Mouse (Mus musculus) thymus, postnatal 10 days (tissue): ENCODE results near the gene Tm7sf3.

ENCODE experiments used
- DNase-seq, 2 experiments: peaks; one replicate each; pipeline ENCODE4 v3.0.0; 2021; ENCODE audit warnings: low spot score in 2 of 2

Tm7sf3 gene

DNA sequence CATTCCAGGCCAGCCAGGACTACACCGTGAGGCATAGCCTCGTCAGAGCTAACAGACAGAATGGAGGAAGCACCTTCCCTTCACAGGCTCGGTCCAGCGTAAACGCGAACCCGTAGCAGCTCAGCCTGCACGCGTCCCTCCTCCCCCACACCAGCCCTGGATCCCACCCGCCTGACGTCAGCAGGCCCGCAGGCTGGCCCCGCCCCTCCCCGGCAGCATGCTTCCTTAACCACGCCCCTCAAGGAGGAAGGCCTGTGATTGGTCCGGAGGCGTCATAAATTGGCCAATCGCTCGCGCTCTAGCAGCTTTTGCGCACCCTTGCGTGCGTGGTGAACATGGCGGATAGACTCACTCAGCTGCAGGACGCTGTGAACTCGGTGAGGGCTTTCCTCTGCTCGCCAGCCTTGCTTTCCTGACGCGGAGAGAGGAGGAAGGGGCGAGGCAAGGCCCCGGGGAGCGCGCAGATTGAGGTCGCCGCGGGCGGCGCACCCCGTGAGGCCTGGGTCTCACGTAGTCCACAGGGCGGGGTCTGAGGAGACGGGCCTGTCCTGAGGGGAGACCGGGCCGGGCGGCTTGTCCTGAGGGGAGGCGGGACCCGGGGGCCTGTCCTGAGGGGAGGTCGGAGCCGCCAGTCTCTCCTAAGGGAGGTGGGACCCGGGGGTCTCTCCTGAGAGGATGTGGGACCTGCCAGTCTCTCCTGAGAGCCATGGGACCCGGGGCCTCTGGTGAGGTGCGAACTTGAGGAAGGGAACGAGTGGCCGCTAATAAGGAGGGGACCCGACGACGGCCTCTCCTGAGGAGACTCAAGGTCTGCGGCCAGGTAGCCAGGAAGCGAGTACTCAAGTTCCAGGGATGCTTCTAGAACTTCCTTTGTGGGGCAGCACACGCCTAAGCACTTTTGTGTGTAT, at the start of gene Tm7sf3, which contains the start of gene Med21:
Gene Tm7sf3 (minus strand): TSS at position 549 of the 908 bp plus-strand sequence.
Gene Med21 (plus strand): TSS at position 272 of the 908 bp plus-strand sequence.
- DNase-seq: peak; percentile 99

DNA sequence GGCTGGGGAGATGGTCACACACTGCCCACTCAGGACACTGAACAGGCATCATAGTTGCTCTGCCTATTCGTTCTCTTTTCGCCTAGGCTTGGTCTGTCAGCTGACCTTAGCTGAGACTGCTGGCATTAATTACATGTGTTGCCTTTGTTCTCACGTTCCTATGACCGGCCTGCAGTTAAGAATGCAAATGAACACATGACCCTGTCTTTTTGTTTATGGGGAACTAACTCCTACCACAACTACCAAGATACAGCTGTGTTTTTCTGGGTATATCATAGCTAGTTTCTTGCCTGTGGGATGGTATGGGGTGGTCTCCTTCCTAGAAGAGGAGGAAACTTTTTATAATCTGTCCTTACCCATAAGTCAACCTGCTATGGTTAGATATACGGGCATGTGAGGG, 46.2 kb upstream of the Tm7sf3 start:
- no peak for DNase-seq

DNA sequence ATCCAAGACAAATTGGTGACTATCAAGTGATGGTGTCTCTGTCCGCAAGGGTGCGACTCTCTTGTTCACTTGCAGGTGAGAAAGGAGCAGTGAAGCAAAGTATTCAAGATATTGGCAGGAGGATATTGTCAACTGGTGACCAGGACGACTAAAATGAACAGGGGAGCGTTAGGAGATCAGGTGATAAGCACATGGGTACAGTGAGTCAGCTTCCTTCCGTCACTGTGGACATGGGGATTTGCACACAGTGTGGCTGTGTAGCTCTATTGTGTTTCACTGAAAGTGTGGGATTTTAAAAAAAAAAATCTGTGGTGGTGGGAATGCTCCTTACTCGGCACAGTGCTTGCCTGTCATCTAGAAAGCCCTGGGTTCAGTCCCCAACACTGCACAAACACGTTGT, 45.4 kb upstream of the Tm7sf3 start:
- DNase-seq: no peak

DNA sequence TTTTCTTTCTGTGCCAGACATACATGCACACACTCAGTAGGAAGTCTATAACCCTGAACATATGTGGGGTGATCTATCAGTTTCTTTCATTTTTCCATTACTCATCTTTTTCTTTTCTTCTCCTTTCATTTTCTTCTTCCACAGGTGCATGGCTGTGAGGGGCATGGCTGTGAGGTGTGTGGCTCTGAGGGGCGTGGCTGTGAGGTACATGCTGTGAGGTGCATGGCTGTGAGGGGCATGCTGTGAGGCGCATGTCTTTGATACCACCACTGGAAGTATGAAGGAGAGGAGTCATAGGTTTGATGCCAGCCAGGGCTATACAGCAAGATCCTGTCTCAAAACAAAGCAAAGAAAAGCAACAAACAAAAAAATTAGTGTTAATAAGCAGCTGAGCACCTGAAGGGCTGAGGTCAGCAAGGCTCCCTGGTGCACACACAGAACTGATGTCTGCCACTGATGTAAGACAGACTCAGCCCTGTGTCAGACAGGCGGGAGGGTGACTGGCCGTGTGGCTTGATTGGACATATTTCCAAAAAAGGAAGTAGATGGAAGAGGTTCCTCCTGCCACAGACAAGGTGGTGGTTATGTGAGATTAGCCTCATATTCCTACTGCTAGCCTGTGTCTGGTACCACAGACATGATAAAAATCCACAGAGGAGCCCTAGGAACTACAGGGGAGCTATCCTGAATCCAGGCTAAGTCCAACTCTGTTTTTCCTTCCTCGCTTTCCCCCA, 44.0 kb upstream of the Tm7sf3 start:
- no peak for DNase-seq

DNA sequence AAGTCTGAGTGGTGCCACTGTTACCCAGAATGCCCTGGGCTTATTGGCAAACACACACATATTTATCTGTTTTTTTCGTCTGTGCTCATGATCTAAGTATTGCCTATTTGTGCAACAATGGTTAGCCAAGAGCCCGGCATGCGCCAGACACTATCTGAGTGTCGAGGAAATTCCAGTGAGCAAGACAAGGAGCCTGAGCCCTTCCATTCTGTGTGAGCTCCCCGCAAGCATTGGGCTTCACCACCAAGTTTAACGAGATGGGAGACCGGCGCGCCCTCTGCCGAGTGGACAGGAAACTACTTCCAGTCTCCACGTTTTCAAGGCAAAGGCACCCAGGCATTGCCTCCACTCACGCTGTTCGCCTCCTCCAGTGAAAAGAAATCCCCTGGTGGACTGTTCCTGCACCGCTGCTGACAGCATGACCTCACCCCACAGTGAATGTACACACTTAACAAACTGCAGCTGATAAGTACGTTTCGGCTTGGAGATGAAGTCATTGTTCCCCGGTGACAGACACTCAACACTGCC, 43.2 kb upstream of the Tm7sf3 start:
- peak; percentile 13 to 56 for DNase-seq

DNA sequence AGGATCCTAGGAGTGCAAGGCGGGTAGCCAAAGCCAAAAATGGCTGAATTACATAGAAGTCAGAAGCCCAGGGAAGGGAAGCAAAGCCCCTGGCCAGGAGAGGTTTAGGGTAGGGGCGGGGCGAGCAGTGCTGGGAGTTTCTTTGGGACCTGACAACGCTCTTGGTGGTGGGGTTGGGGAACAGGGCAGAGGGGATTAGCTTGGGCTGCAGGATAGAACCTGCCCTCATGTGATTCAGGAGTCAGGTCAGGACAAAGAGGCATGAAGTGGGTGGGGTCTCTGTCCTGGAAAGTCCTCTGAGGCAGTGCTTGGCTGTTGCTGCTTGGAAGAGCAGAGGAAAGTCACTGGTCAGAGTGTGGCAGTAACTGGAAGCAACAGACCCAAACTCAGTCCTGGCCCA, 41.3 kb upstream of the Tm7sf3 start:
- no peak for DNase-seq

DNA sequence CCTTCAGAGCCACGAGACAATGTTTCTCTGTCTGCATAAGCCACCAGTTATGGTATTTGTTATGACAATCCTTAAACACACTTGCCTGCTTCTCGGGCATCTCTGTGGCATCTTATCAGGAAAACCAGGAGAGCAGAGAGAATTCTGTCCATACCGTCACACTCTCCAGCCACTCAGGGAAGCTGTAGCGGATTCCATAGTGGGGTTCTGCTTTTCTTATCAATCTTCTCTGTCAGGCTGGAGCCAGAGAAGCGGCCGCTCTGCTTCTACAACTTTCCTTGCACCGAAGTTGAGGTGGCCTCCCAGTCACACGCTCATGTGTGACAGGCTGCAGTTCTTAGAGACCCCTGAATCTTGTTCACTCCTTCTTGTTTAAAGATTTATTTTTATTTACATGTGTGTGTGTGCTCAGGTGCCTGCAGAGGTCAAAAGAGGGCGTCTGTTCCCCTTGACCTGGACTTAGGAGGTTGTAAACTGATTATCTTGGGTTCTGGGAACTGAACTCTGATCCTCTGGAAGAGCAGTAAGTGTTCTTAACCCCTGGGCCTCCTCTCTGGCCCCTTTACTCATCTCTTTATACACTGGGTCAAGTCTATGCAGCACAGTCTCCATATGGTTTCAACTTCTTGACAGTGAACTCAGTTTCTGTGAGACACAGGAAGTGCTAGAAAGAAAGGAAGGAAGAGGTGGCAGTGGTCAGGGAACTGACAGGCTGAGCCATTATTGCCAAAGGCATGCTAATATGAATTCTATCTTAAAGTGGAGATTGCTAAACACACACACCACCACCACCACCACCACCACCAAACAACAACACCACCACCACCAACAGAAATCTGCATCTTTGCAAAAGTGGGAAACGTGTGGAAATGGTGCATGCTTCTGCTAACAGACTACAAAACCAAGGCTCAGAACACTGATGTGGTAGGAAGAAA, 35.8 kb upstream of the Tm7sf3 start:
- DNase-seq: no peak

DNA sequence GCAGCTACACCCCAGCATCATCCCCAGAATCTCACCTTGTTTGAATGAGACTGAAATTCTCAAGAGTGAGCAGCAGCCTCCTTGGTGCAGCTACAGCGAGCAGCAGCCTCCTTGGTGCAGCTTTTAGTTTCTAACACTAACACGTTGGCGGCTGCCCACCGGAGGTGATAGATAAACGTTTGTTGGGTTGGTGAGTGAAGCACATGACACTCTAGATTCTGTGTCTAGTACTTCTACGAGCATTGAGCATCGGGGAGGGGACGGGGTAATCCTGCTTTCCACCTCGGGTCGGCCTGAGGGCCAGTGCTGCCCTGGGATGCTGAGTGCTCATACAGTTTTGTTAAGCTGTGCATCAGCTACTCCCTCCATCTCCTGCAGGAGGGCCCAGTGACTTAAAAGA, 34.3 kb upstream of the Tm7sf3 start:
- DNase-seq: no peak

DNA sequence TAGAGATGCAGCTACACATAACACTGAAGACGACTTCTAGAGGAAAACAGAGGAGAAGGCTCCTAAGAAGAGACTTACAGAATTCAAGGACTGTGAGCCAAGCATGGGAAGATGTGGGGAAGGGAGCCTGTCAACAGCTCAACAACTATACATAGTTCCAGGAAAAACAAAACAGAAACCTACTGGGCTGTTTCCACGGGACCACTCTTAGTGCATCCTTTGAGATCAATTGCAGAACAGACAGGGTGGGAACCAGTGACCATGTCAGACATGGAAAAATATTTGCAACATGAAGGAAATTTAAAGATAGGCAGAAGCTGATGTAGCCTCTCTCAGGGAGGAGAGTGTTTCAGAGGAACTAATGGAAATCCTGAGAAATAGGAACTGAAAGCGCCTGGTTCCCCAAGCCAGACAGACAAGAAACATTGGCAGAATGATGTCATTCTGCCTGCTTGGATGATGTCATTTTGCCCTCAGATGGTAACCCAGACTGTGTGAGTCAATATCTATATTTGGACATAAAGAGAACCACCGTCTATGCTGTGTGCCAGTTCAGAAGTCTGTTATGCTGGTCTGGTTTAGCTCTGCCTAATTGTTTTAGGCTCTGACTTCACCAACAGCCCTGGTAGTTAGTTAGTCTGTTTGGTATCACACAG, 32.4 kb upstream of the Tm7sf3 start:
- no peak for DNase-seq

DNA sequence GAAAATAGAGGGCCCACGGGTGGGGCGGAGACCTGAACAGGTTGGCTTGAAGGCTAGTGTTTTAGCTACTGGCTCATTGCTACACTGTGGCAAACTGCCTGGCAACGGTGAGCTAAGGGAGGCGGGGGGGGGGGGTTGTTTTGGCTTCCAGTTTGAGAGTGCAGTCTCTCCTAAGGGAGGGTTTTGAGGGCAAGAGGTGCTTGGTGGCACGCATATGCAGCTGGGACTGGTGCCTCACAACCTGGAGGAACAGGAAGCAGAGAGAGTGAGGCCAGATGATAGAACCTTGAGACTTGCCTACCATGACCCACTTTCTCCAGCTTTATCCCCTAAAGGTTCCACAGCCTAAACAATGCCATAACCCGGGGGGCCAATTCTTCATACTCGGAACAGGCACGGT, 31.8 kb upstream of the Tm7sf3 start:
- DNase-seq: peak; percentile 23 to 24

DNA sequence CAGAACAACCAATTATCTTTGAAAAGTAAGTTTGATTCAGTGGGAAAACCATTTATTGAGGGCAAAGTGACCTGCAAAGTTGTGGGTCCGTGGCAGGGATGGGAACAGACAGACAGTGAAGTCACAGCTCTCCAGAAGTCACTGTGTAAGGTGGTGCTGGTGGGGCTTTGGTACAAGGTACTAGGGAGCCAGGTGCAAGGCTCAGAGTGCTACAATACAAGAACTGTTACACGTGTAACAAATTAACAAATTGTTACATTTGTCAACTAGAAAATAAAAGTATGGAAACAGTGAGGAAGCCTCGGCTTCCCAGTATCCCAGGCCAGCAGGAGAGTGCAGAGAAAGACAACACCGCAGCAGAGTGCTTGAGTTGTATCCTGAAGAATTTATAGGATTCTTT, 31.1 kb upstream of the Tm7sf3 start:
- no peak for DNase-seq

DNA sequence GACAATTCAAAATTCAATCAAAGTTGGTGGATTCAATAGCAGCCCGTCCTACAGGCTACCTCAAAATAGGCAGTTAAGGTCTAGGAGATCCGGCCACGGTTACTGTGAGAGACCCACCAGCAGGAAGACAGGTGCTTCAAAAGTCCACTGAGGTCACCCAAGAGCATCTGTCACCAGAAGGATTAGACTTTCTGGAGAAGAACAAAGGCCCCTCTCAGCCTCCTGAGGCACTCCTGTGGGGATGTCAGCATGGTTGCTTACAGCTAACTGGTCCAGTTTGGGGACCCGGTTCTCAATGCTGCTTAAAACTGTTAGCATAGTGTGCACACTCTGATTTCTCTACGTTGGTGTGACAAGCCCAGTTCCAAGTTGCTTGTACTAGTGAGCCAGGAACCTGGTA, 29.5 kb upstream of the Tm7sf3 start:
- DNase-seq: no peak

DNA sequence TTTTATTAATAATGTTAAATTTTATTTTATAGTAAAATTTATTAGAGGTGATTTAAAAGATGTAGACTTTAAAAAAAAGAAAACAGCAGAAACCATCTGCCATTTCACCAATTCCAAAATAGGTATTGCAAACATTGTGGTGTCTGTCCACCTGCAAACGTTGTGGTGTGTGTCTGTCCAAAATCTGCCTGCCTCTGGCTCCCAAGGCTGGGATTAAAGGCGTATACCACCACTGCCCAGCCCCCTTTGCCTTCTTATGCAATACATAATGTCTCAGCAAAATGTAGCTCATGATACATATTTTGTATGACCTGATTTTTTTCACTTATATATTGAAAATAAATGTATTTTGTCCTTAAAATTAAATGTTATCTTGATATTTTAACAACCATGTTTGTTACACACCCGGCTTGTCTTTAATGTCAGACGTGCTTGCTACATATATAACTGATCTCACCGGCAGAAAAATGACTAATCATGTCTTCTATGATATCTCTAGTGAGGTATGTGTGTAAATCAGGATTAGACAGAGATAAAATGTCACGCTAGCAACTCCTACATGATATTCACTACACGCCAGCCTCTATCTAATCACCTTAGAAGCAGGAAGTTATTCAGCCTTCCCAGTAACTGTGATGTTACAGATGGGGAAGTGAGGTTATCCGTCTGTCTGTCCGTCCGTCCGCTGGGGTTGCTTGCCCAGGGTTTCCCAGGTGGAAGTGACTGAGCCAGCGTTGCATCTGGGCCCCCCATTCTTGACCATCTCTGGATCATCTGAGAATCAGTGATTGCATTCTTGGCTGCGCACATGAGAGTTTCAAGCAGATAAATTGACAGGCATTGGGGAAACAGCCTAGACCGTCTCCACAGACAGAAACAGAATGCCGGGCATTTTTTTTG, 28.6 kb upstream of the Tm7sf3 start:
- DNase-seq: no peak

DNA sequence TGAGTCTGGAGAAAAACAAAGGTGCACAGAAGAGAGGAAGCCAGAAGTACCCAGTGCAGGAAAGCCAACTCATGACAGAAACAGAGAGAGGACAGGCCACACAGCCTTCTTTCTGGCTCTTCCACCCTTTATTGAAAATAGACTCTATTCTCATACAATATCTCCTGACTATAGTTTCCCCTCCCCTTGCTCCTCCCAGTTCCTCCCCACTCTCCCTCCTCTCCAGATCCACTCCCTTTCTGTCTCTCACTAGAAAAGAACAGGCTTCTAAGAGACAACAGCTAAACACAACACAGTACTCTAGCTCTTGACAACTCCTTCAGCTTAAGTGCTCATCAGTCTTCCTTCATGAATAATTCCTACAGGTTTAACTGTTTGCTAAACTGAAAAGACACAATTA, 26.0 kb upstream of the Tm7sf3 start:
- no peak for DNase-seq

DNA sequence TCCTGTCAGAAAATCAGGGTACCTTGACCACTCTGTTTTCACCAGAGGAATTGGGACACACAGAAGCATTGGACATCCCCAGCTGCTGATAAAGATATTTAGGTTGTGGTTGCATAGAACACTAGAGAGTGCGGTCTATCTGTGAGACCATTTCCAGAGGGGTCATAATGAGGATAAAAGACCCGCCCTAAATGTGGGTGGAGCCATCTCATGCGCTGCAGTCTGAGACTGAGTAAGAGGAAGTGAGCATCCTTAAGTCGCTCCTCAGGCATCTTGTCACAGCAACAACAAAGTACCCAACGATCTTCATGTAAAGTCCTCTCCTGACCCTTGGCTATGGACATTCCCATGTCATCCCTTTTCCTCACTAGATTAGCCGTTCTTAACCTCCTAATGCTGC, 24.2 kb upstream of the Tm7sf3 start:
- no peak for DNase-seq

DNA sequence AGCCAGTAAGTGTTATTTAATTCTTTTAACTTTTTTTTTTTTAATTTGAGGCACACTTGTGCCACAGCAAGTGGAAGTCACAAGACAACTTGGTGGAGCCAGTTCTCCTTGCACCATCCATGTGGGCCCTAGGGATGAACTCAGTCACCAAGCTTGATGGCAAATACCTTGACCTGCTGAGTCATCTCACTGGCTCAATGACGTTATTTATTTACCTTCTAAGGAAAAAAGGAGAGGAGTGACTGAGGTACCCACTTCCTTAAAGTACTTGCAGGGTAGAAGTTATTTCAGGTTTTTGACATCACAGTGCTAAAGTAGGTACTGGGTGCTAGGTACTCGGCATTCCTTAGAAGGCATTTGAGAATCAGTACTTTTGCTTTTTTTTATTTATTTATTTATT, 22.8 kb upstream of the Tm7sf3 start:
- DNase-seq: no peak

DNA sequence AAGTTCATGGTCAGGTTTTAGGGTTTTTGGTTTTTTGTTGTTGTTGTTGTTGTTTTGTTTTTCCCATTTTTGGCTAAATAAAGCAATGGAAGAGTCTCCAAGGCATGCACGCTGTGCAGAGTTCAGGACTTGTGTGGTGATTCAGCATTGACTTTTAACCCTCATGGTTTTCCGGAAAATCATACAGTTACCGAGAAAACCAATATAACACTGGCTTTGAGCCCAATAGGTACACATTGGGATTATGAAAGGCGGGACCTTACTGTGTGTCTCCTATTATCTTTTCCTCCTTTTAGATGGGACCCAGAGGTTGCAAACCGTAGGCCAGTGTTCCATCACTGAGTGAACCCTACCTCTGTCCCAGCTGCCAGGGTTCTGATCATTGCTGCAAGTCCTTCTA, 22.3 kb upstream of the Tm7sf3 start:
- DNase-seq: no peak

DNA sequence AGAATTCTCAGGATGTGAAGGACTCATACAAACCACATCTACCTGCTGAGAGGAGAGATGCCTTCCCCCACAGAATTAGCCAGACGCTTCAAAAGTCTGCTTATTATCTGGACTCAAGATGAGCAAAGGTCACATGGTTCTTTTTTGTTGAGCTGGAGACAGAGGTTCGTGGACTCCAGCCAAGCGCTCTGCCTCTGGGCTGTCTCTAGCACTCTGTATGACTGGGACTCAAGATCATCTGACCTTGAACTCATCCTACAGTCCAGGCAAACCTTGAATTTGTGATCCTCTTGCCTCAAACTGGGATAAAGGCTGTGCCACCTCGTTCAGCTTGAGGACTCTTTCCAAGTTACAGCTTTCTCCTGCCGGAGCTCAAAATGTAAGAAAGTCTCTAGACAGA, 21.5 kb upstream of the Tm7sf3 start:
- no peak for DNase-seq

DNA sequence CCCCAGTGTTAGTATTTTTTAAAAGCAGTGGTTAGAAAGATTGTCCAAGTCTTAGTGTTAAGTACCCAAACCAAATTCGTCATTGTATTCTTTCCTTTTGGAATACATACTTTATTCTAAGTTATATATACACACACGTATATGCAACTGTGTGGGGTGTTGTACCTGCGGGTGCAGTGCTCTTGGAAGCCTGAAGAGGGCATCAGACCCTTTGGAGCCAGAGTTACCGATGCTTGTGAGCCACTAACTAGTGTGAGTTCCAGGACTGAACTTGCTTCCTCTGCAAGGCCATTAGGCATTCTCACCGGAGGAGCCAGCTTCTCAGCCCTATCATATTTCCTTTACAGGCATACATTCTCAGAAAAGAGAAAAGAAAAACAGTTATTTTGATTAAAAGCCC, 20.1 kb upstream of the Tm7sf3 start:
- DNase-seq: peak; percentile 20 to 53

DNA sequence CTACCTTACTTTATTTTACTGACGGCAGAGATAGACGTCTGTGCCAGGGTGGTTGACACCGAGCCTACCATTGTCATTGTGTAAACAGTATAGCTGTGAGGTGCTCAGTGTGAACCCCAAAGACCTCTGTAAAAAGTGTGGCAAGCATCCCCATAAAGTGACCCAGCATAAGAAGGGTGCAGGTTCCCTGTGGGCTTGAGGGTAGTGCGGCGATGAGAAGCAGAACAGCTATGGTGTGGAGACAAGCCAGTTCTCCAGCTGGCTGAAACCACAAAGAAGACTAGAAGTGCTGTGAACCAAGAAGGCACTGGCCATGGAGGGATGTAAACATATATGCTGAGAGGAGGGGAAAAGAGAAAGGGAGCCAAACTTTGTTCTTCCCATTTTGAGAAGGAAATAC, 19.0 kb upstream of the Tm7sf3 start:
- DNase-seq: no peak
